Mouse (Mus musculus): ENCODE measurements at regions not wholly inside any gene's neighbourhood (a gene's known extent, or its start where the extent isn't known, plus 50 kb on each side); places are given as distances from the start of the nearest gene placed in this dataset.

GRCm38 (mm10) chr7:125335586-125336165, 108.8 kb upstream of the Kdm8 start:
- TF ChIP-seq CTCF (conservative IDR thresholded peaks at IDR 0.05; ENCODE audit: low read length) (no peak), POU5F1 (IDR thresholded peaks at IDR 0.05; ENCODE audit: borderline replicate concordance, low read length) (no peak)
